Mouse (Mus musculus): ENCODE data around the gene Hsd11b1.
A peak's percentile ranks its signal among the peaks of the same experiment; 100 is the strongest.
"Not testable (repeated sequence)": the region's sequence is repeated elsewhere in the genome, so short reads cannot be mapped to it uniquely, and the experiment has no call there.

Gene Hsd11b1

GRCm38 (mm10) chr1:193278414-193279045 lies 14.7 kb upstream of the Hsd11b1 start:
- DNase-seq: no peak

- no peak for DNase-seq
Measured at GRCm38 (mm10) chr1:193274407-193275071, 10.7 kb upstream of the Hsd11b1 start.

GRCm38 (mm10) chr1:193272916-193273601 lies 9.2 kb upstream of the Hsd11b1 start, which contains the start of gene G0s2:
Gene G0s2 (minus strand): TSS chr1:193273217.
- DNase-seq: peak; percentile 54

- peak; percentile 43 for DNase-seq
Measured at GRCm38 (mm10) chr1:193272137-193272915, 8.5 kb upstream of the Hsd11b1 start.

- DNase-seq: no peak
Measured at GRCm38 (mm10) chr1:193270965-193271763, 7.3 kb upstream of the Hsd11b1 start.

DNA sequence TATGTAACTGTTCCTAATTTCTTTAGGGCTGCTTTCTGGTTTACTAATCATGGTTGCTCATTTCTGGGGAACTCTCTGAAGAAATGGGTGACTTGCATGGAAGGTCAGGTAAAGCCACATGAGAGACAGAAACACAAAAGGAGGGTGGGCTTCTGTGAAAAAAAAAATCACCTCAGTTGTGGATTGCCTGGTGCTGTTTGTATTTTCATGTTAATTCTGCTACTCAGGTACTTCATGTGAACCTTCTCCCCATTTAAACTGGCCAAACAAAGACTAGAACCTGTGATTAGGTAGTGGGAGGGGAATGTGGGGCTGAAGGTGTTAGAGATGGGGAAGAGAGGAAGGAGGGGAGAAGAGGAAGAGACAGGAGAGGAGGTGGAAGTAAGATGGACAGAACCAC lies 1.9 kb upstream of the Hsd11b1 start:
- DNase-seq: no peak

DNA sequence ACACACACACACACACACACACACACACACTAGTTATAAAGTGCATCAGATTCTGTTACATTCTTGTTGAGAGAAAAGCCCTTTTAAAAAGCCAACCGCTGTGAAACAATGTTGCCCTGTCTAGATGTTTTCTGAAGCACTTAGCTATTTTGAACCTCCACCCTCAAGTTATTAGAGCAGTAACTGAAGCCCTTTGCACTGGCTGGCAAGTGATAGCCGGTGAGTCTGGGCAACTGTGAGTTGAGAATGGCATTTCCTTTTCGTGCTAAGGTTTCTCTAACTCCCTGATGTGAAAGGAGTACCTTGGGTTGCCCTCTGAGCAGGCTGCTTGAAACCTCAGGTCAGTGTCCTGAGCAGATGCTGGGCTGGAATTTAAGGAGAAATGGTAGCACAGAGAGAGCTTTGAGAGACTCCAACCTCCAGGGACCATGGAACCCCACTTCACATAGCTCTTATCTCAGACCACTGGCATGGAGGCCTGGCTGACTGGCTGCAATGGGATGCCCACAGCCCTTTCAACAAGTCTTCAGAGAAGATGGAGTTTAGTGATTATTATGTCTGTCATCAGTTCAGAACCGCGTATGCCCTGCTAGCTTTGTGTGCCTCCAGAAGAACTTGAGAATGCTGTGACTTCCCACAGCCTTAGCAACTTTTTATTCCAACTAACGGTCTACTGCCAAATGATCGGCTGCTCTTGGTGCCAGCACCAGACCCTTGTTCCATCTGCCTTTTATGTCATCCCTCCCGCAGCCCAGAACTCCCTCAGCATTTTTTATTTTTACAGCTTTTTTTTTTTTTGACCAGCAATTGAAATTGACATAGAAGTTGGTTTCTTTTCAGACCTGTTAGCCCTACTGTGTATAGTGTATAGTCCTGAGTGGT lies 608 bp downstream of the Hsd11b1 start:
- DNase-seq: no peak

GRCm38 (mm10) chr1:193261897-193262548 lies 1.9 kb downstream of the Hsd11b1 start:
- no peak for DNase-seq

- no peak for DNase-seq
Measured at GRCm38 (mm10) chr1:193259559-193259958, 4.3 kb downstream of the Hsd11b1 start.

- DNase-seq: peak; percentile 53
Measured at GRCm38 (mm10) chr1:193256621-193257098, 7.2 kb downstream of the Hsd11b1 start.

DNA sequence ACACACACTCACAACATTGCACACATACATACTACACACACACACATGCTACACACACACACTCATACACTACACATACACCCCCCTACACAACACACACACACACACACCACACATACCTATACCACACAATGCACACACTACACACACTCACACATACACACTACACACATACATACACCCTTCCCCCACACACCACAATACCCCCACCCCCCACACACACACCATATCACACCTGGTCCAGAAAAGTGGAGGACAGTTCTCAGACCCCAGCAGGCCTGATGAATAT lies 7.6 kb downstream of the Hsd11b1 start:
- DNase-seq: no peak

DNA sequence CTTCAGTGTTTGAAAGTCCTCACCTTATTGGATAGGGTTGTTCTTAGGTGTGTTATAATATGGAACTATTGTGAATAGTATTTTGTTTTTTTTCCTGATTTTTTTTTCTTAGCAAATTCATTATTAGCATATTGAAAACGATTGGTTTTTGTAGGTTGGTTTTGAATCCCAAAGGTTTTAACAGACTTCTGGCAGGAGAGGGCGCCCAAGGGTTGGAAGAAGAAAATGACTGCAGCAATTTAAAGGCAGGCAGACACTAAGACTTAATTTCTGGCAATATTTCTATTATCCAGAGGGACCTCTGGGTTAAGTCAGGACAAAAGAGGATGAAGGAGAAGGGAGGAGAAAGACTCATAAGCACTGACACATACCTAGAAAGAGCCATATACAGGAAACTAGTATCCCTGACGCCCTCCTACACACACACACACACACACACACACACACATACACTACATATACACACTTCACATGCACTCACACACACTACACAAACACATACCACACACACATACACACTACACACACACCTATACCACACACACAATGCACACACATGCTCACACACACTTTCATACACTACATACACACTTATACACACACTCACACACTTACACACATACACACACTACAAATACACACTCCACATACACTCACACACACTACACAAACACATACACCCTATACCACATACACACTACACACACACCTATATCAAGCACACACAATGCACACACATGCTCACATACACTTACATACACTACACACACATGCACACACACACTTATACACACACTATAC lies 8.2 kb downstream of the Hsd11b1 start:
- peak; percentile 65 for DNase-seq

DNA sequence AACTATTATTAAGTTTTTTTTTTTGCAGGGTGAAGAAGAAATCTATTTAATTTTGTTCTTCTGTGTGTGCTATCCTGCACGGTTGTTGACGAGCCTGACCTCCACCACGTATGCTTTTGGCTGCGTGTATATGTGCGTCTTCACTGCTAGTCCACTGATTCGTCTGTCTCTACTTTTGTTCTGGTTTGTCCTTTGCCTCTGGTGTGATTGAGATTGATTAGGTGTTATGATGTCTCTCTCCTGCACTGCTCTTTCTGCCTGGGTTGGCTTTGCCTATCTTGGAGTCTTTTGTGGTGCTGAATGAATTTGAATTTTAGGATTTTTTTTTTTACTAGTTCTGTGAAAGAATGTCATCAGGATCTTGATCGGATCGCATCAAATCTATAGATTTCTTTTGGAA lies 8.8 kb downstream of the Hsd11b1 start:
- no peak for DNase-seq

- not testable (repeated sequence) for DNase-seq
Measured at GRCm38 (mm10) chr1:193253895-193254294, 10.0 kb downstream of the Hsd11b1 start.

DNA sequence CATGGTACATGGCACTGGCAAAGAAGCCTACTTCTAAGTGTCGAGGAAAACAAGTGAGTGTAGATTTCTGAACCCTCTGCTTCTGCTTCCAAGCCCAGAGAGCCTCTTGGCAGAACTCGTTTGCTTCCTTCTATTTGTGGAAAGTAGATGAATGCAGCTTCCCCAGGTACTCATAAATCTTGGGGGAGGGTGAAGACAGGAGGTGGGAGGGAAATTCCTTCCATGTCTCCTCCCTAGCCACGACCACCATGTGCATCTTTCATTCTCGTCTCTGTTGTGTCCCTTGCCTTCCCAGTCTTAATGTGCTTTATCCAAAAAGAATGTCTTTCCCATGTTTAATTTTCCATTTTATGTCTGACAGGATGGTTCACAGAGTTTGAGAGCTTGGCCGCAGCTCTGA lies 11.3 kb downstream of the Hsd11b1 start:
- no peak for DNase-seq

DNA sequence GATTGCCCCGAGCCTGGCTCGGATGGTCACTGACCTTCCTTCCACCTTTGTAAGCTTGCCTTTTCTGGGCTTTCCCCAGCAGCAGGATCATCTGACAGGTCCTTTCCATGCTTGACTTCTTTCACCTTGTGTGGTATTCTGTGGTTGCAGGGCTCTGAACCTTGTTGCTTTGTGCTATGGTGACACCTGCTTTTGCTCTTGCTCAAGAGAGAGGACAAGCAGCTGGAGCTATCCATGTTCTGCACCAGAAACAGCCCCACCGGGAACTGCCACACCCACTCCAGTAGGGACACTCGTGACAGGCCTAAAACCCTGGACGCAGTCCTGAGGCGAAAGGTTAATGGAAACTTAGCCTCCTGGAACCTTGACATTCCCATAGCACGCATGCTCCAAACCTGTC lies 12.5 kb downstream of the Hsd11b1 start:
- no peak for DNase-seq

GRCm38 (mm10) chr1:193250026-193250425 lies 13.8 kb downstream of the Hsd11b1 start:
- DNase-seq: no peak

DNA sequence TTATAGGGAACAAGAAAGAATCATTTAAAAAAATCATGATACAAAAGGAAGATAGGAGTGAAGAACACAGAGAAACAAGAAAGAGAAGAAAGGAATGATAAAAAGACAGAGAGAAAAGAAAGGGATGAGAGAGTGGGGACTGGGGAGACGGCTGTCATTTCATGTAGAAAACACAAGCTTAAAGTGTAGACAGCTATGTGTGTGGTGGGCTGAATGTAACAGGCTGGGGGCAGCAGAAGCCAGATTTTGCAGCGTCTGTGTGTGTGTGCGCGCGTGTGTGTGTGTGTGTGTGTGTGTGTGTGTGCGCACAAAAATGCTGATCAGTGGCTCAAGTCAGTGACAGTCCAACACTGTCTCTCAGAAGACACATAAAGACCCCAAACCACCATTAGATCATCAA lies 19.6 kb downstream of the Hsd11b1 start:
- DNase-seq: no peak

DNA sequence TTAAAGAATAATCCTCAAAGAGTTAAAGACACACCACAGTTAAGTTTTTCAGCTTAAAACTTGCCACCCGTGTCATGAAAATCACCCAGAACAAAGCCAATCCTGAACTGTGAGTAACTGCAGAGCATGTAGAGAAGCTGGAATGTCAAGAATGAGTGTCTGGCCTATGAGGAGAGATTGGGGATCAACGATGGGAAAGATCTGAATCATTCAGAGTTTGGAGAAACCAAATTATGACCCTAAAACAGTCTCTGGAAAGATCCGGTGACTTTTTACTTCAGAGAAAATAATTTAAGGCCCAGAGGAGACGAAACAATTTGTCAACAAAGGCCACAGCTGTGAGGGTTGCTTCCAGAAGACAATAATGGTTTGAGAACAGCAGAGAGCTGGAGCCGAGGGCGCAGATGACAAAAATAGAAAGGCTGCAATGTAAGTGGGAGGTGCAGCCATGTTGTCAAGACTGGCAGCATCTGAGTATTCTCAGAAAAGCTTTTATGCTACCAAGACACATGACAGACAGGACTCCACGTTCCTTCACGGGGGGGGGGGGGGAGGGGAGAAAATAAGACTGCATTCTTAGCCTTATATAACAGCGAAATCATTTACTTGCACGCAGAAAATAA lies 20.2 kb downstream of the Hsd11b1 start:
- no peak for DNase-seq

DNA sequence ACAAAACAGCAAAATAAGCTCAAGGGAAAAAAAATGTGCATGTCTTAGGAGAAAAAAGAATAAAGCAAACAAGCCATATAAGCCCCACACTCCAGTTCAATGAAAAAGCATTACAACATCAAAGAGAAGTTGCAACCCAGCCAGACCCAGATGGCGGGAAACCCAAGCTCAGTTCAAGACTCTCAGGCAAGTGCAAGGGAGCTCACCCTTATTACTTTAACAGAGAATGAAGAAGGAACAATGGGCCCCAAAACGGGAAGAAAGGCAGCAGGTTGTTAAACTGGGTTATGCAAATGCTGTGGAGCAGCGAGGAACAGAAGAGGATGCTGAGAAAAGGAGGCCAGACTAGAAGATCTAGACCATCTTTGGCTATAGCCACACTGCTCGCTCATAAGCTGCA lies 21.0 kb downstream of the Hsd11b1 start:
- DNase-seq: no peak
